Mouse (Mus musculus) liver, embryonic 16.5 days (tissue): ENCODE results near the gene Rcc2. TPM values are rescaled to one million over a fixed set of nuclear protein-coding genes. Genes with fewer than 3 reads are reported as not detected.

ENCODE experiments used
- ATAC-seq: fragments of 200-750 bp; cut with Nextera tagmentation; 2 replicates; pipeline ENCODE4 v1.8.0; 2017; ENCODE audit warnings: low read depth, mild to moderate bottlenecking, moderate number of reproducible peaks, moderate library complexity
- H3K27ac ChIP-seq: fragments of 300-500 bp; sonication (generic); 2 replicates; pipeline ENCODE4 v1.5.1; 2014; ENCODE audit warnings: mild to moderate bottlenecking, low read length
- H3K27me3 ChIP-seq: fragments of 300-500 bp; sonication (generic); 2 replicates; pipeline ENCODE4 v1.6.1; 2014; ENCODE audit warnings: low read depth, low read length, mixed read lengths; ENCODE audit not compliant: control insufficient read depth, insufficient read depth
- H3K36me3 ChIP-seq: fragments of 300-500 bp; sonication (generic); 2 replicates; pipeline ENCODE4 v1.6.1; 2014; ENCODE audit warnings: mild to moderate bottlenecking; ENCODE audit not compliant: control insufficient read depth, insufficient read depth
- H3K4me1 ChIP-seq: fragments of 300-500 bp; sonication (generic); 2 replicates; pipeline ENCODE4 v1.6.1; 2014; ENCODE audit warnings: low read depth, low read length, mixed read lengths; ENCODE audit not compliant: control insufficient read depth
- H3K4me2 ChIP-seq: fragments of 300-500 bp; sonication (generic); 2 replicates; pipeline ENCODE4 v1.6.1; 2014; ENCODE audit warnings: low read depth, low read length, mixed read lengths
- H3K4me3 ChIP-seq: fragments of 300-500 bp; sonication (generic); 2 replicates; pipeline ENCODE4 v1.5.1; 2014; ENCODE audit warnings: low read depth, mild to moderate bottlenecking, low read length
- H3K9ac ChIP-seq: fragments of 300-500 bp; sonication (generic); 2 replicates; pipeline ENCODE4 v1.6.1; 2014; ENCODE audit warnings: low read depth, low read length
- H3K9me3 ChIP-seq: fragments of 300-500 bp; sonication (generic); replicated peaks from 2 replicates; pipeline ENCODE4 v1.6.1; 2016; ENCODE audit warnings: low read length; ENCODE audit not compliant: control insufficient read depth
- WGBS: fragments of 180-500 bp; shearing (Covaris S2); extraction: QIAGEN DNeasy Blood & Tissue Kit; methylation state at CpG from one replicate; pipeline ENCODE4 v1.1.7; 2014; ENCODE audit not compliant: insufficient replicate concordance; 5-methylcytosine and 5-hydroxymethylcytosine counted together
- polyA plus RNA-seq: library from polyadenylated mRNA; unstranded; fragments of >200 nt; fragmentation: Nextera tagmentation; extraction: Ambion mirVana; gene quantifications from 2 replicates; pipeline ENCODE4 v1.2.1, GENCODE M21; 2015

Gene Rcc2
- polyA plus RNA-seq, 1 experiment from 2014 or later = 9.7 TPM

DNA sequence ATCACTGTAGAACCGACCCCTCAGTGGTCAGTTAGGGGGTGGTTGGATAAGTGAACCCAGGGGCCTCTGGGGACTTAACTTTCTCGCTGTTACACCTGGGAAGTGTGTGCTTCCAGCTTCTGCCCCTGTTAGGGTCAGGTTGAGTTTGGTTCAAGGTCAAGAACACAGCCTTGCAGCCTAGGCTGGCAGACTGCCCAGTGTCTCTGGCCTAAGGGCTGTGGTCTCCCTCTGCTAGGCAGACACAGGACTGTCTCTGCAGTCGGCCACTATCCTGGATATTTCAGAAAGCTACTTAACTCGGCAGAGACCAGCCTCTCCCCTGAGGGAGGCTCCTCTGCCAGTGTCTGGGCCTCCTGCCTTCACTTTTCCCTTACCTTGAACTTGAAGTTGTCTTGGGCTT, 3.8 kb downstream of the Rcc2 start:
- H3K9me3 ChIP-seq = no peaks in the 10 kb centered on the region
- H3K4me3 ChIP-seq = peak overlapping the region; percentile 94; the same call in 1 of the 2 replicates
- peak overlapping the region; percentile 94 for H3K9ac ChIP-seq
- ATAC-seq = no peak
- H3K4me2 ChIP-seq = peak overlapping the region; percentile 80
- WGBS = 49% methylated on average over 4 of the region's 4 CpGs
- peaks cover 27% of the 10 kb centered on the region for H3K36me3 ChIP-seq
- H3K27ac ChIP-seq = peak overlapping the region; percentile 8; the same call in 1 of the 2 replicates
- H3K27me3 ChIP-seq = no peaks in the 10 kb centered on the region
- peaks cover 55% of the 10 kb centered on the region for H3K4me1 ChIP-seq

DNA sequence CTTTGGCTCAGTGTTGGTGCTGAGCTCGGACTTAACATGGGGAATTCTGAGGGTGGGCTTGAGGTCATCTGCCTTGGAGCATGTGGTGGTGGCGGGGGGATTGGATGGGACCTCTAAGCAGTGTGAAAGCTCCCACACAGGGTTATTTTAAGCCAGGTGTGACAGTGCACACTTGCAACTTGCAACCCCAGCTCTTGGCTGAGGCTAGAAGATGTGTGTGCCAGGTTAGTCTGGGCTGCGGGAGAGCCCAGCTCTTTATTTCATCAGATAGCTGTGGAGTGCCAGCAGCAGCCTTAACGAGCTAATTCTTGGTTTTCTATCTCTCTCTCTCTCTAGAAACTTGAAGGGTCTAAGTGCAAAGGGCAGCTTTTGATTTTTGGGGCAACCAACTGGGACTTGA, 7.3 kb downstream of the Rcc2 start:
- peaks cover 60% of the 10 kb centered on the region for H3K36me3 ChIP-seq
- no peak overlapping the region for H3K9ac ChIP-seq
- WGBS = 75% methylated on average over 4 of the region's 4 CpGs
- H3K9me3 ChIP-seq = no peaks in the 10 kb centered on the region
- H3K27ac ChIP-seq = no peak overlapping the region
- no peaks in the 10 kb centered on the region for H3K27me3 ChIP-seq
- H3K4me1 ChIP-seq = peaks cover 42% of the 10 kb centered on the region
- no peak for ATAC-seq
- no peak overlapping the region for H3K4me2 ChIP-seq
- no peak overlapping the region for H3K4me3 ChIP-seq

GRCm38 (mm10) chr4:140708297-140708927, 8.1 kb downstream of the Rcc2 start:
- 77% methylated on average over 18 of the region's 18 CpGs for WGBS
- Histone ChIP-seq H3K36me3 (peaks cover 68% of the 10 kb centered on the region), H3K4me1 (peaks cover 38% of the 10 kb centered on the region)

GRCm38 (mm10) chr4:140709111-140709510, 8.8 kb downstream of the Rcc2 start:
- no peak overlapping the region for H3K4me3 ChIP-seq
- H3K4me2 ChIP-seq = no peak overlapping the region
- H3K4me1 ChIP-seq = peaks cover 33% of the 10 kb centered on the region
- no peak for ATAC-seq
- peaks cover 74% of the 10 kb centered on the region for H3K36me3 ChIP-seq
- H3K27ac ChIP-seq = no peak overlapping the region
- WGBS = 82% methylated on average over 7 of the region's 7 CpGs
- H3K27me3 ChIP-seq = no peaks in the 10 kb centered on the region
- no peak overlapping the region for H3K9ac ChIP-seq
- no peaks in the 10 kb centered on the region for H3K9me3 ChIP-seq

More at GRCm38 (mm10) chr4:140708297-140708927, 8.1 kb downstream of the Rcc2 start:
- Histone ChIP-seq H3K27ac (no peak overlapping the region), H3K9me3 (no peaks in the 10 kb centered on the region), H3K4me3 (no peak overlapping the region), H3K9ac (no peak overlapping the region), H3K4me2 (no peak overlapping the region), H3K27me3 (no peaks in the 10 kb centered on the region)
- peak; percentile 50 for ATAC-seq

- H3K36me3 ChIP-seq = peaks cover 77% of the 10 kb centered on the region
- 84% methylated on average over 10 of the region's 10 CpGs for WGBS
Measured at GRCm38 (mm10) chr4:140709617-140710016, 9.3 kb downstream of the Rcc2 start.

DNA sequence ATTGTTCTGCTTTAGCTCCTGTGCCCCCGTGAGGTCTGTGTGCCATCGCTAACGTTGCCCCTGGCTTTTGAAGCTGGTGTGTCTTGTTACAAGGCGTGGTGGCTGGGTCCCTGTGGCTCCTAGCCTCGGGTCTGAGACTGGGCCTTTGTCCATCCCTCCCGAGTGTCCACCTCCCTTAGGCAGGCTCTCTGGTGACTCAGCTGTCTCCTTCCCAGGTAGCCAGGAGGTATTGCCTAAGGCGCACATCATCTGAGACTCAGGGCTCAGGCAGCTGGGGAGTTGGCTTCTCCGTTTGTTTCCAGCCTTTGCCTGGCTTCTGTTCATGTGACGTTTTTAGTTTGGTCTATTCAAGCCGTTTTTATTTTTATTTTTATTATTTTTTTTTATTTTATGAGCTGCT, 10.4 kb downstream of the Rcc2 start:
- 74% methylated on average over 10 of the region's 10 CpGs for WGBS
- H3K4me1 ChIP-seq = peaks cover 29% of the 10 kb centered on the region
- H3K27me3 ChIP-seq = no peaks in the 10 kb centered on the region
- no peak overlapping the region for H3K4me2 ChIP-seq
- ATAC-seq = no peak
- no peaks in the 10 kb centered on the region for H3K9me3 ChIP-seq
- H3K27ac ChIP-seq = no peak overlapping the region
- H3K9ac ChIP-seq = no peak overlapping the region
- H3K4me3 ChIP-seq = no peak overlapping the region
- H3K36me3 ChIP-seq = peaks cover 80% of the 10 kb centered on the region

More at GRCm38 (mm10) chr4:140709617-140710016, 9.3 kb downstream of the Rcc2 start:
- Histone ChIP-seq H3K27me3 (no peaks in the 10 kb centered on the region), H3K27ac (no peak overlapping the region), H3K4me2 (no peak overlapping the region), H3K4me3 (no peak overlapping the region), H3K9me3 (no peaks in the 10 kb centered on the region), H3K4me1 (peaks cover 34% of the 10 kb centered on the region), H3K9ac (no peak overlapping the region)
- no peak for ATAC-seq

DNA sequence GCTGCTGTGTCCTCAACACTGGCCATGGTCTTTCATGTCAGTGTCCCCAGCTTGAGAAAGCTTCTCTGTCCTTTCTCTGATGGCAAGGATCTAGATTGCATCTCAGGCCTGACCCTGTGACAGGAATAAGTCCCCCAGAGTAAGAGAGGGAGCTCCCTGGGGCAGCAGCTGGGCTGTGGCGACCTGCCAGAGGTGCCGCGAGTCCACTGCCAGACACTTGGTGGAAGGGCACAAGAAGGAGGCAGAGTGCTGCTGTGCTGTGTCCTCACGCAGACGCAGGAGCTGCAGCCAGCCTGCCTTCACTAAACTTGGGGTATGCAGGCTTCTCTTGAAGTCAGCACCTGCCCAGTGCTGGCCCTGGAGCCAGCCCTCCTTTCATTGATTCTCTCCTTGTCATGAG, 11.0 kb downstream of the Rcc2 start:
- Histone ChIP-seq H3K36me3 (peaks cover 84% of the 10 kb centered on the region), H3K27ac (no peak overlapping the region), H3K9me3 (no peaks in the 10 kb centered on the region), H3K27me3 (no peaks in the 10 kb centered on the region), H3K4me3 (no peak overlapping the region), H3K4me2 (no peak overlapping the region), H3K9ac (no peak overlapping the region), H3K4me1 (peaks cover 25% of the 10 kb centered on the region)
- no peak for ATAC-seq
- 77% methylated on average over 5 of the region's 5 CpGs for WGBS

- Histone ChIP-seq H3K4me2 (no peak overlapping the region), H3K27me3 (no peaks in the 10 kb centered on the region), H3K4me1 (peaks cover 11% of the 10 kb centered on the region), H3K4me3 (no peak overlapping the region), H3K9ac (no peak overlapping the region), H3K27ac (0 out of 2 replicates have a peak overlapping the region, but pooled peaks have one; percentile 5), H3K9me3 (no peaks in the 10 kb centered on the region), H3K36me3 (peaks cover 93% of the 10 kb centered on the region)
- peak; percentile 71 for ATAC-seq
- WGBS = 57% methylated on average over 29 of the region's 29 CpGs
Measured at GRCm38 (mm10) chr4:140713480-140714365, 13.4 kb downstream of the Rcc2 start.

DNA sequence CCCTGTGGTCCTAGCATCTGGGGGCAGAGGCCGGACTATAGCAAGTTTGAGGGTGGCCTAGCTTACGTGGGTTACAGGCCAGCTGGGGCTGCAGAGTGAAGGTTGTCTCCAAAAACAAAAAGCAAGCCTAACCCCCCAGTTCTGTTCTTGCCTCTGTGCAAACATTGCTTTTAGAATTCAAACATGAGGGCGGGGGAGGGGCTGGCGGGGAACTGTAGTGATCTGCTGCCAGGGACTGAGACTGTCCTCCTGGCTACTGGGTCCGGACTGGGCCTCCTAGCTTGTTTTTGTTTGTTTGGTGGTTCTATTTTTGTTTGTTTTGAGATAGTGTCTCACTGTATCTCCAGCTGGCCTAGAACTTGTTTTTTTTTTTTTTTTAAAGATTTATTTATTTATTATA, 14.2 kb downstream of the Rcc2 start:
- Histone ChIP-seq H3K27me3 (no peaks in the 10 kb centered on the region), H3K4me1 (peaks cover 5% of the 10 kb centered on the region), H3K9ac (no peak overlapping the region), H3K27ac (no peak overlapping the region), H3K36me3 (peaks cover 91% of the 10 kb centered on the region), H3K4me2 (no peak overlapping the region), H3K9me3 (no peaks in the 10 kb centered on the region), H3K4me3 (no peak overlapping the region)
- 81% methylated on average over 5 of the region's 5 CpGs for WGBS
- ATAC-seq = peak; percentile 37
